Mouse (Mus musculus): Measurements from ENCODE around the gene G0s2. TPM values are rescaled to one million over a fixed set of nuclear protein-coding genes. Genes with fewer than 3 reads are reported as not detected.
"Not testable (repeated sequence)": the region's sequence is repeated elsewhere in the genome, so short reads cannot be mapped to it uniquely, and the experiment has no call there.

G0s2 gene
- total and polyA plus RNA-seq, 3 experiments = 156 to 182 (median 178) TPM

GRCm38 (mm10) chr1:193287578-193287977 lies 14.6 kb upstream of the G0s2 start:
- DNase-seq = no peak

GRCm38 (mm10) chr1:193285766-193286325 lies 12.8 kb upstream of the G0s2 start:
- DNase-seq = not testable (repeated sequence)

- no peak for DNase-seq
Observed at GRCm38 (mm10) chr1:193284228-193284779, 11.3 kb upstream of the G0s2 start.

GRCm38 (mm10) chr1:193281344-193281743 lies 8.3 kb upstream of the G0s2 start:
- no peak for DNase-seq

DNA sequence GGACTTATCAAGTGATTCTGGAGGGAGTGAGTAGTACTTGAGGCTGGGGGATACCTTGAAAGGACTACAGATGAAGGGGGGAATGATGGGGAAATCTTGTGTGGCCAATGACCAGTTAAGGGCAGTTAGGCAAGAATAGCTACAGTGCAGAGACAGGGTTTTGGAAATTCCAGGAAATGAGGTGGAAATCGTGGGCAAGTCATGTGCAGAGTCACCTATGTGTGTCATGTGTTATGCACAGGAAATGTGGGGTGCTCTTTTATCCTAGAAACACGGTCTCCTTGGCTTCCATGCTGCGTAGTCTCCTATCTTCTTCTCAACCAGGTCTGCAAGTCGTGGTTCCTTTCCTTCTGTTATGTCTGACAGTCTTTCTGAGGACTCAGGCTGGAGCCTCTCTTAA lies 6.5 kb upstream of the G0s2 start:
- no peak for DNase-seq

DNA sequence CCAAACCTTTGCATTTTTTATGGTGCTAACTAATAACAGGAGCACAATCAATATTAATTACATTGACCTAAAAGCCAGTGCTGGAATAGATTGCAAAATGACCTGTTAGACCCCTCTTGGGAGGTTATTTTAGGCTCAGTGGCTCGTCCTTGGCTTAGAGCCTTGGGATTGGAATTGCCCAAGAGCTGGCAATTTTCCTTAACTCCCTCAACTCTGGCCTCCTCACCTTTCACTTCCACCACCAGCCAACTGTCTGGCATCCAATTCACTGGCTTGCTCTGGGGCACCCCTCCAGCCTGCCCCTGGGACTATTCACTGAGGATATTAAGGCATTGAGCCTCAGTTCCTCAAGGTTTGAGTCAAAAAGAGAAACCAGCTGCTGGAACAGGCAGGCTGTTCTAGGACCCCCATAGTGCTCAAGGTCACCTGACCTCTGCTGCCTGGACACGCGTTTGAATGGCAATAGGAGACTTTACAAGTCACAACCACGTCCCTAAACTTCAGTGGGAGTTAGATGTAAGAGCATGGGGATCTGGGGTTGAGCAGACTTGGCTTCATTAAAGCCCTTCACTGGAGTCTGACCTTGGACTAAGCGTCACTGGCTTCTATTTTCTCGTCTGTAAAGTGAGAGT lies 5.5 kb upstream of the G0s2 start:
- peak; percentile 81 for DNase-seq

DNA sequence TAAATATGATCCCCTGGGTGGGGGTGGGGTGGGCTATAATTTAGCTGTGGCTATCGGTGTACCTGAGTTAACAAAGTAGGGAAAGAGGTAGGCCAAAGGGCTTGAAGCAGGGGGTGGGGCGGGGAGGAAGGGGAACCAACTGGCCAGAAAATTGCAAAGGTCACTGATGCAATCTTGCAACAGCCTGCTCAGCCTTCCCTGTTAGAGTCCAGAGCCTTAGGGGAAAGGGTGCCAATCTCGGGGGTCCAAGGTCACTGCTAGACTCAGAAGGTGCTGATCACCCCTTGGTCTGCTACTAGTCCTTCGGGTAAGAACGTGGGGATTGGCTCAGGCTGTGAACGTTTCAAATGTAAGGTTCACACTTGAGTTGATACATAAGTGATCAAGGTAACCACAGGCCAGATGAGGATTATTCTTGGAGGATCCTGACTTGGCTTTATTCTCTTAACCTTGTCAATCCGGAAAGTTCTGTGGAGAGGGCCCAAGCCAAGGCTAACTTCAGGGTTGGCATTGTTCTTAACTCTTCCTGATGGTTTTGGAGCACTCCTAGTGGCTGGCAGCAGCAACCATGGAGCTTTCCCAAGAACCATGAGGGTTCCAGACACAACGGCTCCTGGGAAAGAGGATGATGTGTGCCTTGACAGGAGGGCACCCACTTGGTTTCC lies 1.5 kb upstream of the G0s2 start:
- DNase-seq = peak; percentile 61

GRCm38 (mm10) chr1:193272137-193272915 lies 691 bp downstream of the G0s2 start:
- no peak for DNase-seq

GRCm38 (mm10) chr1:193270965-193271763 lies 1.9 kb downstream of the G0s2 start:
- peak; percentile 49 for DNase-seq

GRCm38 (mm10) chr1:193265734-193266133 lies 7.3 kb downstream of the G0s2 start:
- DNase-seq = no peak

DNA sequence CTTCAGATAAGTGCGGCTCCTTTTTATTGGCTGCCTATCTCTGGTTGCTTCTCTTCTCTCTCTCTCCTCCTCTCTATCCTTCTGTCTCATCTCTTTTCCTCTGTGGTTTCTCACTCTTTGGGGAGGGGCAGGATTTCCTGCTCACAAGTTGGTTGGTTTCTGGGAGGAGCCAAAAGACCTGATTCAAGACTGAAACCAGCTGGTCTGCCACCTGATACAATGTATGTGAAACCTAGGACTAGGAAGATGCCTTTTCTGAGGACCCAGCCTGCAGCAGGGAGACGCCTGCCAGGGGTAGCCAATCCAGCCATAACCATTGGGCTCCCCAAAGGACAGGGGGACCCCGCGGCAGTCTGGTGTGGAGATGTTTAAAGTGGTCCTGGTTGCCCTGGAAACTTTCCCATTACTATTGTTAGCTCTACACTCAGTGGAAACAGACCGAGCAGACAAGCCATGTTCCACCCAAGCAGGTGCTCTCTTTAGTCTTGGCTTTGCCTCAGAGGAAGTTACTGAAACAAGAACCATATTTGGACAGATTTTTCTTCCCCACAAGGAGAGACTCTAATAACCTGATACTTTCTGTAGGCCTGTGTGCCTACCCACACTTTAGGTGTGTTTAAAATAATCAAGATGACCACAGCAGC lies 8.9 kb downstream of the G0s2 start, which contains the start of gene Hsd11b1:
Gene Hsd11b1, minus strand, starts transcription at position 121 of the 644 bp plus-strand sequence.
- no peak for DNase-seq

- no peak for DNase-seq
Observed at GRCm38 (mm10) chr1:193263026-193263907, 9.8 kb downstream of the G0s2 start.

DNA sequence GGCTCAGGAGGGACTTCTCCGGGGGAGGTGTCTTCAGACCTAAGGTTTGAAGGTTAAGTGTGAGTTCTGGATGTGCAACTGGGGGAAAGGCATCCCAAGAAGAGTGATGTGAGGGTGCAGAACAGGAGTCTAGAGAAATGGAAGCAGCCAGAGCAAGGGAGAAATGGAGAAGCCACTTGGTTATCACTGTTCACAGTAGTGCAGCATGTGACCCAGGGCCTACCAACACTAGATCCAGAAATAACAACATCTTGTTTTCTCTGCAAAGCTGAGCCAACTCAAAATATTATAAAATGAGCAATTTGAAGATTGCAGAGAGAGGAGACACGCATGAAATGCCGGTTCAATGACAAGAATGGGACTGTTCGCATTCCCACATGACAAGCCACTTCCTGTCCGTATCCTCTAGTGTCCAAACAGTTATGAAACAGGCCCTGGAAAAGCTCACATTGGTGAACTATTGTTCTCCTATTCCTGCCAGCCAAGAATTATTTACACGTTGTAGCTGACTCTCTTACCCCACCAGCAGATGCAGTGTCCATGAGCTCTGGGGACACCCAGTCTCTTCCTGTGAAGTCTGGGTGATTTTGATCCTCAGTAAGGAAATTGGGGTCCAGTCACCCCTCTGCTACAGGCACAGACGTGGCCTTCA lies 11.0 kb downstream of the G0s2 start:
- peak; percentile 30 for DNase-seq

- DNase-seq = no peak
Observed at GRCm38 (mm10) chr1:193259559-193259958, 13.5 kb downstream of the G0s2 start.

- peak; percentile 52 for DNase-seq
Observed at GRCm38 (mm10) chr1:193256621-193257098, 16.4 kb downstream of the G0s2 start.

DNA sequence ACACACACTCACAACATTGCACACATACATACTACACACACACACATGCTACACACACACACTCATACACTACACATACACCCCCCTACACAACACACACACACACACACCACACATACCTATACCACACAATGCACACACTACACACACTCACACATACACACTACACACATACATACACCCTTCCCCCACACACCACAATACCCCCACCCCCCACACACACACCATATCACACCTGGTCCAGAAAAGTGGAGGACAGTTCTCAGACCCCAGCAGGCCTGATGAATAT lies 16.8 kb downstream of the G0s2 start:
- DNase-seq = no peak

GRCm38 (mm10) chr1:193255488-193256288 lies 17.3 kb downstream of the G0s2 start:
- DNase-seq = peak; percentile 77

DNA sequence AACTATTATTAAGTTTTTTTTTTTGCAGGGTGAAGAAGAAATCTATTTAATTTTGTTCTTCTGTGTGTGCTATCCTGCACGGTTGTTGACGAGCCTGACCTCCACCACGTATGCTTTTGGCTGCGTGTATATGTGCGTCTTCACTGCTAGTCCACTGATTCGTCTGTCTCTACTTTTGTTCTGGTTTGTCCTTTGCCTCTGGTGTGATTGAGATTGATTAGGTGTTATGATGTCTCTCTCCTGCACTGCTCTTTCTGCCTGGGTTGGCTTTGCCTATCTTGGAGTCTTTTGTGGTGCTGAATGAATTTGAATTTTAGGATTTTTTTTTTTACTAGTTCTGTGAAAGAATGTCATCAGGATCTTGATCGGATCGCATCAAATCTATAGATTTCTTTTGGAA lies 18.0 kb downstream of the G0s2 start:
- no peak for DNase-seq

GRCm38 (mm10) chr1:193253895-193254294 lies 19.1 kb downstream of the G0s2 start:
- not testable (repeated sequence) for DNase-seq

Data from adrenal gland, adult 2 months (tissue).